Mouse (Mus musculus): ENCODE results near the gene Hltf. TPM values are rescaled to one million over a fixed set of nuclear protein-coding genes. Genes with fewer than 3 reads are reported as not detected.

Hltf gene
- polyA plus RNA-seq, 1 experiment from 2014 or later = 21.8 TPM

- Histone ChIP-seq H3K36me3 (ENCODE audit: control insufficient read depth, insufficient read depth, low read length) (peaks cover 10% of the 10 kb centered on the region; the same call in 1 of the 2 replicates), H3K4me1 (ENCODE audit: control insufficient read depth, insufficient read depth, low read length) (peaks cover 45% of the 10 kb centered on the region)
Observed at GRCm38 (mm10) chr3:20144401-20144800, 86.8 kb downstream of the Hltf start.

DNA sequence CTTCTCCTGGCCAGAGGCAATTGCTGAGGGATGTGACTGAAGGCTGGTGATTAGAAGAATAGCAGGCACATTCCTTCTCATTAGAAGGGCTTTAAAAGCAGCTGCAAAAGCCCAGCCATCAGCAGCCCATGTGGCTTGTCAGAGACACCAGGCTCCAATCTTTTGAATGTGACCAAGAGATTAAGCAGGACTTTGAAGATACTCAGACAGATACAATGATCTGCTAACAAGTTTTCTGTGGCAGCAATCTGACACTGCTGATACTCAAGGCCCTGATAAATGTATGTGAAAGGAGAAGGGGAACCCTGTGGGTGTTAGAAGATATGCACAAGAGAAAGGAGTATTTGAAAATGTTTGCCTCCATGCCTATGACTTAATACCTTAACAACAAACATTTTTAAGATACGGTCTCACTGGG lies 88.1 kb downstream of the Hltf start:
- Histone ChIP-seq H3K27me3 (ENCODE audit: control insufficient read depth, insufficient read depth, low read length) (no peaks in the 10 kb centered on the region), H3K4me1 (ENCODE audit: control insufficient read depth, insufficient read depth, low read length) (peaks cover 48% of the 10 kb centered on the region), H3K27ac (ENCODE audit: low read depth, low read length) (peak overlapping the region; percentile 73; the same call in 1 of the 2 replicates), H3K9ac (ENCODE audit: low read depth, low read length) (no peak overlapping the region), H3K36me3 (ENCODE audit: control insufficient read depth, insufficient read depth, low read length) (0 out of 2 replicates have a peak, but pooled peaks cover 7% of the 10 kb centered on the region), H3K4me3 (ENCODE audit: low read depth, low read length) (no peak overlapping the region), H3K4me2 (no peak overlapping the region), H3K9me3 (replicated peaks; ENCODE audit: control insufficient read depth, low read length) (no peaks in the 10 kb centered on the region)
- 15% methylated on average over 1 of the region's 1 CpGs for WGBS (ENCODE audit: insufficient replicate concordance)
- ATAC-seq (replicated peaks; ENCODE audit: insufficient number of reproducible peaks, low FRiP score, low TSS enrichment) = peak; percentile 59

More at GRCm38 (mm10) chr3:20144401-20144800, 86.8 kb downstream of the Hltf start:
- WGBS (ENCODE audit: insufficient replicate concordance) = 27% methylated on average over 2 of the region's 2 CpGs
- H3K4me2 ChIP-seq = no peak overlapping the region
- no peaks in the 10 kb centered on the region for H3K27me3 ChIP-seq (ENCODE audit: control insufficient read depth, insufficient read depth, low read length)
- no peak overlapping the region for H3K4me3 ChIP-seq (ENCODE audit: low read depth, low read length)
- H3K9me3 ChIP-seq (replicated peaks; ENCODE audit: control insufficient read depth, low read length) = no peaks in the 10 kb centered on the region
- peak overlapping the region; percentile 46; the same call in 1 of the 2 replicates for H3K9ac ChIP-seq (ENCODE audit: low read depth, low read length)
- ATAC-seq (replicated peaks; ENCODE audit: insufficient number of reproducible peaks, low FRiP score, low TSS enrichment) = no peak
- H3K27ac ChIP-seq (ENCODE audit: low read depth, low read length) = peak overlapping the region; percentile 74

DNA sequence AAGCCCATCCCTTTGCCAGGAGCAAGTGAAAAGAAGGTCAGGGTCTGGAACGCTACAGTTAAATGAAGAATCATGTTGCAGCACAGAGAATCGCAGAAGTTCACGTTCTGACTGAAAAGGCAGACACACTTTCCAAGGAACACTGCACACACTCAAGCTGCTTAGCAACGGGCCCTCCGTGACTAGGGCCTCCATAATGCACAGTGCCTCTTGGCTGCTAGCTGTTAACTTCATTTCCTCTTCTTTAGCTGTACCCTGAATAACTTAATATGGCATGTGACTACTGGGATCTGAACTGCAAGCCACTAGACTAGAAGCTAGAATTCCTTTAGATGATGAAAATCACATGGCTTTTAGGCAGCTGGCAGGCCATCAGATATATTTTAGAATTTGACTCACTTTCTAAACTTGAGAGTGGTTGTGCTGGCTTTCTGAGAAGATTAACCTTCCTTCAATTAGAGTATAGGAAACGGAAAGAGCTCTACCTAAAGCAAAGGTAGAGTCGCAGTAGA lies 89.3 kb downstream of the Hltf start:
- no peak for ATAC-seq (replicated peaks; ENCODE audit: insufficient number of reproducible peaks, low FRiP score, low TSS enrichment)
- peak overlapping the region; percentile 18; the same call in 1 of the 2 replicates for H3K4me2 ChIP-seq
- H3K9me3 ChIP-seq (replicated peaks; ENCODE audit: control insufficient read depth, low read length) = no peaks in the 10 kb centered on the region
- H3K36me3 ChIP-seq (ENCODE audit: control insufficient read depth, insufficient read depth, low read length) = 0 out of 2 replicates have a peak, but pooled peaks cover 9% of the 10 kb centered on the region
- peaks cover 39% of the 10 kb centered on the region for H3K4me1 ChIP-seq (ENCODE audit: control insufficient read depth, insufficient read depth, low read length)
- no peaks in the 10 kb centered on the region for H3K27me3 ChIP-seq (ENCODE audit: control insufficient read depth, insufficient read depth, low read length)
- no peak overlapping the region for H3K9ac ChIP-seq (ENCODE audit: low read depth, low read length)
- no peak overlapping the region for H3K4me3 ChIP-seq (ENCODE audit: low read depth, low read length)
- 45% methylated on average over 7 of the region's 7 CpGs for WGBS (ENCODE audit: insufficient replicate concordance)
- H3K27ac ChIP-seq (ENCODE audit: low read depth, low read length) = peak overlapping the region; percentile 73

DNA sequence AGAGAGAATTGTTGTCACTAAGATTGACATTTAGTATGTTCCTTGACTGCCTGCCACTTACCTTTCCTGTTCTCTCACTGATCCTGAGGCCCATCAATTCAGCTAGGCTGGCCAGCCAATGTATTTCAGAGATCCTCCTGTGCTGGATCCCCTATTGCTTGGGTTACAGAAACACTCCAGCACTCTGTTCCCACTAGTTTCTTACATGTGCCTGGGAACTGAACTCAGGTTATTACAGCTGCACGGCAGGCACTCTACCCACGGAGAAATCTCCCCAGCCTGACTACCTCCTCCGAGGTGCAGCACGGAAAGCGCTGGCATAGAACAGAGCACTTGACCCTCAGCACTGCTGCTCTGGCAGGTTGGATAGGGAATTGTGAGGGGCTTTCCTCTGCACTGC lies 90.0 kb downstream of the Hltf start:
- 64% methylated on average over 5 of the region's 5 CpGs for WGBS (ENCODE audit: insufficient replicate concordance)
- Histone ChIP-seq H3K4me1 (ENCODE audit: control insufficient read depth, insufficient read depth, low read length) (peaks cover 34% of the 10 kb centered on the region), H3K27me3 (ENCODE audit: control insufficient read depth, insufficient read depth, low read length) (no peaks in the 10 kb centered on the region), H3K4me2 (peak overlapping the region; percentile 31; the same call in 1 of the 2 replicates), H3K9me3 (replicated peaks; ENCODE audit: control insufficient read depth, low read length) (no peaks in the 10 kb centered on the region), H3K27ac (ENCODE audit: low read depth, low read length) (peak overlapping the region; percentile 73), H3K4me3 (ENCODE audit: low read depth, low read length) (no peak overlapping the region), H3K36me3 (ENCODE audit: control insufficient read depth, insufficient read depth, low read length) (0 out of 2 replicates have a peak, but pooled peaks cover 9% of the 10 kb centered on the region), H3K9ac (ENCODE audit: low read depth, low read length) (peak overlapping the region; percentile 61; the same call in 1 of the 2 replicates)
- ATAC-seq (replicated peaks; ENCODE audit: insufficient number of reproducible peaks, low FRiP score, low TSS enrichment) = no peak

GRCm38 (mm10) chr3:20150511-20150910 lies 92.9 kb downstream of the Hltf start:
- Histone ChIP-seq H3K9ac (ENCODE audit: low read depth, low read length) (no peak overlapping the region), H3K4me1 (ENCODE audit: control insufficient read depth, insufficient read depth, low read length) (peaks cover 17% of the 10 kb centered on the region), H3K4me3 (ENCODE audit: low read depth, low read length) (no peak overlapping the region)

GRCm38 (mm10) chr3:20151651-20152050 lies 94.0 kb downstream of the Hltf start:
- Histone ChIP-seq H3K36me3 (ENCODE audit: control insufficient read depth, insufficient read depth, low read length) (0 out of 2 replicates have a peak, but pooled peaks cover 9% of the 10 kb centered on the region), H3K4me2 (peak overlapping the region; percentile 63), H3K4me3 (ENCODE audit: low read depth, low read length) (0 out of 2 replicates have a peak overlapping the region, but pooled peaks have one; percentile 11), H3K27me3 (ENCODE audit: control insufficient read depth, insufficient read depth, low read length) (no peaks in the 10 kb centered on the region), H3K9me3 (replicated peaks; ENCODE audit: control insufficient read depth, low read length) (no peaks in the 10 kb centered on the region), H3K9ac (ENCODE audit: low read depth, low read length) (peak overlapping the region; percentile 56; the same call in 1 of the 2 replicates), H3K27ac (ENCODE audit: low read depth, low read length) (peak overlapping the region; percentile 73), H3K4me1 (ENCODE audit: control insufficient read depth, insufficient read depth, low read length) (peaks cover 15% of the 10 kb centered on the region)
- no peak for ATAC-seq (replicated peaks; ENCODE audit: insufficient number of reproducible peaks, low FRiP score, low TSS enrichment)
- WGBS (ENCODE audit: insufficient replicate concordance) = 74% methylated on average over 3 of the region's 3 CpGs

More at GRCm38 (mm10) chr3:20150511-20150910, 92.9 kb downstream of the Hltf start:
- Histone ChIP-seq H3K9me3 (replicated peaks; ENCODE audit: control insufficient read depth, low read length) (no peaks in the 10 kb centered on the region), H3K4me2 (peak overlapping the region; percentile 63), H3K27ac (ENCODE audit: low read depth, low read length) (peak overlapping the region; percentile 73), H3K27me3 (ENCODE audit: control insufficient read depth, insufficient read depth, low read length) (no peaks in the 10 kb centered on the region), H3K36me3 (ENCODE audit: control insufficient read depth, insufficient read depth, low read length) (0 out of 2 replicates have a peak, but pooled peaks cover 9% of the 10 kb centered on the region)
- ATAC-seq (replicated peaks; ENCODE audit: insufficient number of reproducible peaks, low FRiP score, low TSS enrichment) = no peak
- 40% methylated on average over 2 of the region's 2 CpGs for WGBS (ENCODE audit: insufficient replicate concordance)

DNA sequence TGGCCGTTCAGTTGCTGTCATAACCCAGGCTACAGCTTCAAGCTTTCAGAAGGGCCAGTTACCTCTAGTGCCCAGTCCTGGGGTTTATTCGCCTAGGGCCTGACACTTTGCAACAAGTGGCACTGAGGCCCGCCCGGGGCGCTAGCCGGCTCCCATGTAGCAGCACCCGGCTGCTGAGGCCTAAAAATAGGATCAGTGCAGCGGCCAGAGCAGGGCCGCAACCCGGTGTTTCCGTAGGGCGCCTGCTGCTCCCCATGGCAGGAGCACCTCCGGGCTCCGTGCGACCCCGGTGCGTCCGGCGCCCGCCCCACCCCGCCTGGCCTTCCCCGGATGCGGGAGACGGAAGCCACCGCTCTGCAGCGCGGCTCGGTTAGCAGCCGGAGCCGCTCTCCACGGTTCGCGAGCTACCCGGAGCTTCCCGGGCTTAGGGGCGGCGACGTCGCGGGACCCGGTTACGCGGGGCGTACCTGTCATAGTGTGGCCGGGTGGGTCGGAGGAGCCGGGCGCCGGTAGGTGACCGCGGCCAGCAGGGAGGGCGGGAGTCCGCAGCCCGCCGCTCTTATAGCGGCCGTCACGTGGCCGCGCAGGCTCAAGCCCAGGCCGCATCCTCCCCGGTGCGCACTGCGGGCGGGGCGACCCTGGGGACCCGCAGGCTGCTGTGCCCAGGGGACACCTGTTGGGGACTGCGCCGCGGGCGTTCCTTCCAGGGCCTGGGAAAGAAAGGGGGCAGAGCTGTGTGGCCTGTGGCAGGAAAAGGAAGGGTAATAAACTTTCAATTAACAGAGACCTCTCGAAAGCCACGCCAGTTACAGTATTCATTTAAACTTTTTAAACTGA lies 97.1 kb downstream of the Hltf start, which contains the start of gene Gyg:
Gene Gyg, minus strand, starts transcription at position 787 of the 837 bp plus-strand sequence.
- Histone ChIP-seq H3K27me3 (ENCODE audit: control insufficient read depth, insufficient read depth, low read length) (no peaks in the 10 kb centered on the region), H3K9me3 (replicated peaks; ENCODE audit: control insufficient read depth, low read length) (peaks cover 4% of the 10 kb centered on the region), H3K27ac (ENCODE audit: low read depth, low read length) (peak within 1 kb of the TSS; percentile 90), H3K9ac (ENCODE audit: low read depth, low read length) (peak within 1 kb of the TSS; percentile 97), H3K4me2 (peak within 1 kb of the TSS; percentile 63), H3K4me1 (ENCODE audit: control insufficient read depth, insufficient read depth, low read length) (no peaks in the 10 kb centered on the region; the same call in 1 of the 2 replicates), H3K36me3 (ENCODE audit: control insufficient read depth, insufficient read depth, low read length) (0 out of 2 replicates have a peak, but pooled peaks cover 7% of the 10 kb centered on the region), H3K4me3 (ENCODE audit: low read depth, low read length) (peak within 1 kb of the TSS; percentile 87)
- WGBS (ENCODE audit: insufficient replicate concordance) = 1% methylated on average over 60 of the region's 73 CpGs
- ATAC-seq (replicated peaks; ENCODE audit: insufficient number of reproducible peaks, low FRiP score, low TSS enrichment) = peak; percentile 93

DNA sequence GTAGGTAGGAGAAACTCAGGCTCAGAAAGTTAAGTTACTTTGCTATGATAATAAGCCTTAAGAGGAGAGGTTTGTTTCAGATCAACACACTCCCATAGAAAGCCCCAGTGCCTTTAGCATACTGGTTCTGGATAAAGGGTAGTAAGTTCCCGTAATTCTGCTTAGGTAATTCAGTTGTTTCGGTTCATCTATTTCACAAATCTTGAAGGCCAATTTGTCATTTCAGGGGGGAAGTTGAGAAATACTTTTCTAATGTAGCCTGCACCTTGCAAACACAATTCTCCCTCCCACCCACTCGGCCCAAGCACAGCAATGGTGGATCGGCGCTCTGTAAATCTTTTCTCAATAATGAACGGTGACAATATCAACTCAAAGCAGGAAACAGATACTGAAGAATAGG lies 97.9 kb downstream of the Hltf start:
- H3K9ac ChIP-seq (ENCODE audit: low read depth, low read length) = peak overlapping the region; percentile 97
- H3K36me3 ChIP-seq (ENCODE audit: control insufficient read depth, insufficient read depth, low read length) = 0 out of 2 replicates have a peak, but pooled peaks cover 4% of the 10 kb centered on the region
- H3K4me3 ChIP-seq (ENCODE audit: low read depth, low read length) = peak overlapping the region; percentile 87
- no peaks in the 10 kb centered on the region; the same call in 1 of the 2 replicates for H3K4me1 ChIP-seq (ENCODE audit: control insufficient read depth, insufficient read depth, low read length)
- peak overlapping the region; percentile 63 for H3K4me2 ChIP-seq
- no peak overlapping the region for H3K27ac ChIP-seq (ENCODE audit: low read depth, low read length)
- ATAC-seq (replicated peaks; ENCODE audit: insufficient number of reproducible peaks, low FRiP score, low TSS enrichment) = no peak
- peaks cover 8% of the 10 kb centered on the region for H3K9me3 ChIP-seq (replicated peaks; ENCODE audit: control insufficient read depth, low read length)
- no peaks in the 10 kb centered on the region for H3K27me3 ChIP-seq (ENCODE audit: control insufficient read depth, insufficient read depth, low read length)
- 75% methylated on average over 6 of the region's 6 CpGs for WGBS (ENCODE audit: insufficient replicate concordance)

Data from heart, embryonic 11.5 days (tissue).